Mouse (Mus musculus) spleen, adult 2 months (tissue): ENCODE data around the gene Mx1. TPM values are rescaled to one million over a fixed set of nuclear protein-coding genes. Genes with fewer than 3 reads are reported as not detected.

Source experiments
- DNase-seq, 2 experiments: peaks; one replicate each; pipeline versions ENCODE4 v3.0.0 to v3.0.0-alpha.2; 2012 to 2021; ENCODE audit warnings: low spot score in 2 of 2, low read depth in 1 of 2
- H3K27ac ChIP-seq: fragments of 200-500 bp; 2 replicates; pipeline ENCODE4 v1.5.1; 2012; ENCODE audit warnings: low read length, inconsistent platforms; ENCODE audit not compliant: insufficient read depth
- H3K27me3 ChIP-seq: fragments of 200-500 bp; 2 replicates; pipeline ENCODE4 v1.6.1; 2012; ENCODE audit warnings: mild to moderate bottlenecking, moderate library complexity, low read length, inconsistent platforms; ENCODE audit not compliant: control insufficient read depth, insufficient read depth
- H3K36me3 ChIP-seq: fragments of 200-500 bp; 2 replicates; pipeline ENCODE4 v1.6.1; 2012; ENCODE audit warnings: mild to moderate bottlenecking, low read length, inconsistent platforms; ENCODE audit not compliant: control insufficient read depth, insufficient read depth
- H3K4me1 ChIP-seq: fragments of 200-500 bp; 2 replicates; pipeline ENCODE4 v1.6.1; 2011; ENCODE audit warnings: inconsistent platforms; ENCODE audit not compliant: control insufficient read depth, insufficient read depth, insufficient read length
- H3K4me3 ChIP-seq: fragments of 200-500 bp; 2 replicates; pipeline ENCODE4 v1.5.1; 2011; ENCODE audit warnings: mild to moderate bottlenecking, inconsistent platforms; ENCODE audit not compliant: insufficient read depth, insufficient read length; ENCODE audit errors: extremely low read depth
- CTCF ChIP-seq: fragments of 200-500 bp; IDR thresholded peaks from 2 replicates; pipeline ENCODE4 v1.5.1; 2011; ENCODE audit warnings: mild to moderate bottlenecking, inconsistent platforms; ENCODE audit not compliant: insufficient read depth, insufficient read length, insufficient replicate concordance; ENCODE audit errors: extremely low read depth
- POLR2A ChIP-seq: fragments of 200-500 bp; IDR thresholded peaks from 2 replicates; pipeline ENCODE4 v1.6.1; 2011; ENCODE audit warnings: low read depth, low read length, inconsistent platforms
- WGBS: fragments of 180-500 bp; shearing (Covaris S2); methylation state at CpG from one replicate; pipeline ENCODE4 v1.1.7; 2018; 5-methylcytosine and 5-hydroxymethylcytosine counted together
- polyA plus RNA-seq: library from polyadenylated mRNA; depleted of rRNA; stranded (reverse); fragments of >200 nt; gene quantifications from 2 replicates; pipeline ENCODE4 v1.2.3, GENCODE M21; 2012

Mx1 gene
- polyA plus RNA-seq, 1 experiment = 4.2 TPM

DNA sequence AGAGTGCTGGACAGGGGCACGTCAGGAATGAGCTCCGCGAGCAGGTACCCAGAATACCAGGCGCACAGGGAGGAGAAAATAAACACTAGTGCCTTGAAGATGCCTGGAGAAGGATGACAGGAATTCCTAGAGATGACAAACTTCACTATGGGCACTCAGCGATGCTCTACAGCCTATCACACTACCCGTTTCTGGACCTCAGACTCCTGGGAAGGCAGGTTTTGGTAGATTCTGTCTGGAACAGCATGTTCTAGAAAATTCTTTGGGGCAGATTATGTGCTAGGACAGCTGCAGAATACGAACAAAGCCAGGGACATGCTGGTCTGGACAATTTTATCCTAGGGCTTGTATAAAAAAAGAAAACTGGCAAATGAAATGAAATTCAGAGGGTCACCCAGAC lies 38.2 kb upstream of the Mx1 start:
- no peak overlapping the region for H3K27ac ChIP-seq
- no peaks in the 10 kb centered on the region for H3K4me1 ChIP-seq
- no peak for TF ChIP-seq POLR2A
- no peak for TF ChIP-seq CTCF
- no peaks in the 10 kb centered on the region for H3K36me3 ChIP-seq
- 91% methylated on average over 7 of the region's 7 CpGs for WGBS
- no peak overlapping the region for H3K4me3 ChIP-seq
- no peak for DNase-seq
- H3K27me3 ChIP-seq = no peaks in the 10 kb centered on the region

DNA sequence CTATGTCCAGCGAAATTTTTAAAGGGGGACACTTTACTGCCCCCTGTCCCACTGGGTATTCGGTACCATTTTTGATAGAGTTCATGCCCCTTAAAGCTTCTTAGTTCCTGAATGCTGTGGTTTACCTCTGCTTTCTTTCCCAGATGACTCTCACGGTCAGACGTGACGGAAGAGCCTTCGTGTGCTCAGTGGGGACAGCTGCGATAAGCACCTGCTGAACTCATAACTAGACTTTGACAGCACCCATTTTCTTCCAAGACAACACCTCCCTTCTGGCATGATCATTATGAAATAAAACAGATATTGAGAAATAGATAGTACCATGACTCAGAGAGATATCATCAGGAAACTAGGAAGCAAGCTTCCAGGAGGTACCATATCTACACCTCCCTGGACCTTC lies 36.7 kb upstream of the Mx1 start:
- no peak overlapping the region for H3K27ac ChIP-seq
- 90% methylated on average over 7 of the region's 7 CpGs for WGBS
- no peak for TF ChIP-seq POLR2A
- no peak for TF ChIP-seq CTCF

DNA sequence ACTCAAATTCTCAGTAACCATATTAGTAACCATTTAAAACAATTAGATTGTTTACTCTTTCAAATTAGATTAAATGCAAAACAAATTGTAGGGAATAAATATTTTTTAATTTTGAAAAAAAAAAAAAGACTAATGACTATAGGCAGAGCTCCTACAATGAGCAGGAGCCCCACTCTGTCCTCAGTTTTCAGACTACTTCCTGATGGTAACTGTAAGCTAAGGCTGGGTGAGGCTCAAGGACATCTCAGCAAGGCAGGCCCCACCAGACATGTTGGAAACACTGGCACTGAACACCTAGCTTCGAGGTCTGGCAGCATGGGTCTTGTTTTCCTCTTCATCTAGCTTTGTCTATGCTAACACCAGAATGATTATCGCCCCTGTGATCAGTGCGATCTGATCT lies 35.4 kb upstream of the Mx1 start:
- H3K4me1 ChIP-seq = no peaks in the 10 kb centered on the region
- 90% methylated on average over 3 of the region's 3 CpGs for WGBS
- H3K27me3 ChIP-seq = no peaks in the 10 kb centered on the region
- TF ChIP-seq CTCF (no peak), POLR2A (no peak)
- no peak overlapping the region for H3K27ac ChIP-seq
- no peak overlapping the region for H3K4me3 ChIP-seq
- H3K36me3 ChIP-seq = no peaks in the 10 kb centered on the region
- no peak for DNase-seq

More for the DNA sequence above, 36.7 kb upstream of the Mx1 start:
- no peak for DNase-seq
- Histone ChIP-seq H3K4me3 (no peak overlapping the region), H3K27me3 (no peaks in the 10 kb centered on the region), H3K36me3 (no peaks in the 10 kb centered on the region), H3K4me1 (no peaks in the 10 kb centered on the region)

DNA sequence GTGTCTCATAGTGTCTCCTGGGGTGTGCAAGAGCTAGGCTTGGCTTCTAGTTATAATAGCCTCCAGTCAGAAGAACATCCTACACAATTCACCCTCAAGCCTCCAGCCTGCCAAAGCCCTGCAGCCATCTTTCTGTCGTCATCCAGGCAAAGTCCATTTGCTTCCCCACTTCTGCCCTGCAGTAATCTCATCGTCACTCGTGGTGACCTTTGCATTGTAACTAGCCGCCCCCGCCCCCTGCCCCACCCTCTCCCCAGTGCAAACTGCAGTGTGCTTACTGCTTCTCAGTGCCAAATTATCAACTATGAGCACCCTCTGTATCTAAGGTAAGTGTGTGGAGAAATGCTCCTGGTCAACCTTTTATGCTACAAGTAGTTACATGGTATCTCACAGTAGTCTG lies 35.0 kb upstream of the Mx1 start:
- no peak for TF ChIP-seq CTCF
- no peak for TF ChIP-seq POLR2A
- no peak for DNase-seq
- H3K27ac ChIP-seq = no peak overlapping the region
- H3K36me3 ChIP-seq = no peaks in the 10 kb centered on the region
- WGBS = 78% methylated on average over 5 of the region's 5 CpGs
- H3K27me3 ChIP-seq = no peaks in the 10 kb centered on the region
- no peaks in the 10 kb centered on the region for H3K4me1 ChIP-seq
- no peak overlapping the region for H3K4me3 ChIP-seq

DNA sequence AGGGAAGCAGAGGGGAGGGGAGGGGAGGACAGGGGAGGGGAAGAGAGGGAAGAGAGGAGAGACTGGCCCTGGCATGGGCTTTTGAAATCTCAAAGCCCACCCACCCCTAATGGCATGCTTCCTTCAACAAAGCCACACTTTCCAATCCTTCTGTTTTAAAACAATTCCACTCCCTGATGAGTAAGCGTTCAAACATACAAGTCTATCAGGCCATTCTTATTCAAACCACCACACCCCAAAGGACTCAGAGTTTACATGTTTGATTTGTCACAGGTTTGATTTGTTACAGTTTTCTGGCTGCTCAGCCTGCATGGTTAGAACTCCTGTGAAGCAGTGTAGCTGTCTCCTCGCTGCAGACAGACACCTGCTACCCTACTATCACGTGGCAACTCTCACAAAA lies 33.3 kb upstream of the Mx1 start:
- Histone ChIP-seq H3K27ac (no peak overlapping the region), H3K4me1 (no peaks in the 10 kb centered on the region), H3K4me3 (no peak overlapping the region), H3K27me3 (no peaks in the 10 kb centered on the region), H3K36me3 (no peaks in the 10 kb centered on the region)
- TF ChIP-seq POLR2A = no peak
- no peak for TF ChIP-seq CTCF
- WGBS = 72% methylated on average over 3 of the region's 3 CpGs
- no peak for DNase-seq

DNA sequence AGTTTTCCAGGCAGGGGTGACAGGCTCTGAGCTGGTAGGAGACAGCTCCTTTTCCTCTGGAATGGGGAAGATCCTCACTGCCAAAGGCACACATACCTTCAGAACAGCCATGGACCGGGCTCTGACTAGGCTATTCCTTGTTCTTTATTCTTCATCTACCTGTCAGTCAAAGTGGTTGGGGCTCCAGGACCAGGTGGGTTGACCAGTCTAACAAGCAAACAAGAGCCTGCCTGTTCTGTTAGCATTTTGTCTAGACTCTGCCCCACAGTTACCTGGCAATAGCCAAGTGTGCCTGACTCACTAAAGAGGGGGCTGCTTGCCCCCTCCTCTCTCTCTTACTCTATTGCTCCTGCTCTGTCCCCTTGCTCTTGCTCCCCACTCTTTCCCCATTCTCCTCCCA lies 29.7 kb upstream of the Mx1 start:
- no peak for DNase-seq
- WGBS = 77% methylated on average over 1 of the region's 1 CpGs
- H3K27me3 ChIP-seq = no peaks in the 10 kb centered on the region
- no peak overlapping the region for H3K27ac ChIP-seq
- H3K4me3 ChIP-seq = no peak overlapping the region
- no peaks in the 10 kb centered on the region for H3K4me1 ChIP-seq
- no peaks in the 10 kb centered on the region for H3K36me3 ChIP-seq
- no peak for TF ChIP-seq POLR2A
- no peak for TF ChIP-seq CTCF

DNA sequence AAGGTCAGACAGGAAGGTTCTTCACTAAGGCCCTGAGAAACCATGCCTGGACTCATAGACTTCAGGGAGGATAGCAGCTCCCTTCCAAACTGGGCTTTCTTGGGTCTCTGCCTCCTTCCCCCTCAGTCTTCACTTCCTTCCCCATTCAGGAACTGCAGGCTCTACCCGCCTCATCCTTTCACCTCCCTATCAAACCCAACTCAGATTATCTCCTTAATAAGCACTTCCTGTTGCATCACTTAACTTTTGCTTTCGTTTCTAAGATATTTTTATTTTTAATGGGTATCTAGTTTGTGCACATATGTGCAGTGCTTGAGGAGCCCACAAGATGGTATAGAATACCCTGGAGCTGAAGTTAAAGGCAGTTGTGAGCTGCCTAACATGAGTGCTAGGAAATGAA lies 15.9 kb upstream of the Mx1 start:
- DNase-seq = no peak
- no peak for TF ChIP-seq CTCF
- no peak for TF ChIP-seq POLR2A
- 17% methylated on average over 2 of the region's 2 CpGs for WGBS

More for the DNA sequence above, 15.9 kb upstream of the Mx1 start:
- Histone ChIP-seq H3K27ac (no peak overlapping the region), H3K4me1 (peaks cover 3% of the 10 kb centered on the region; the same call in 1 of the 2 replicates), H3K27me3 (no peaks in the 10 kb centered on the region), H3K4me3 (no peak overlapping the region), H3K36me3 (no peaks in the 10 kb centered on the region)
